Mouse (Mus musculus): ENCODE measurements at regions not wholly inside any gene's neighbourhood (a gene's known extent, or its start where the extent isn't known, plus 50 kb on each side); places are given as distances from the start of the nearest gene placed in this dataset.
"Not testable (repeated sequence)": the region's sequence is repeated elsewhere in the genome, so short reads cannot be mapped to it uniquely, and the experiment has no call there.

DNA sequence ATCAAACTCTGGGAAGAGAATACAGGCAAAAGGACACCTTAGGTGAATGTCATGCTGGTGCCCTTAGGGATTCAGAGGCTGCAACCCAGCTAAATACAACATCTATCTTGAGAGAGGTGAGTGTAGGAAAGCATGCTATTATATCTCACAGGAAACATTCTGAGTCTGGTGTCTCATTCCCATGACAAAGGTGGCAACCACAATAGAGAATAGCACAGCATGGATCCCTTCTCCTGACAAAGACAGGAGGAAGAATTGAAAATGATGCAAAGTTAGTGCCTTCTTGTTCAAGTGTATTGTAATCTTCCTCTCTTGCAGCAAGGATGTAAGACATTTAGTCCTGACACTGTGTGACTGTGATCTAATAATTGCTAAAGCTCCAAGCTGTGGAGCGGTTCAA lies 532.8 kb downstream of the Tfec start:
- DNase-seq (ENCODE audit: low spot score in 2 of 2), result no peak
- intact Hi-C loops (cut with DNase I), result no loop called here

DNA sequence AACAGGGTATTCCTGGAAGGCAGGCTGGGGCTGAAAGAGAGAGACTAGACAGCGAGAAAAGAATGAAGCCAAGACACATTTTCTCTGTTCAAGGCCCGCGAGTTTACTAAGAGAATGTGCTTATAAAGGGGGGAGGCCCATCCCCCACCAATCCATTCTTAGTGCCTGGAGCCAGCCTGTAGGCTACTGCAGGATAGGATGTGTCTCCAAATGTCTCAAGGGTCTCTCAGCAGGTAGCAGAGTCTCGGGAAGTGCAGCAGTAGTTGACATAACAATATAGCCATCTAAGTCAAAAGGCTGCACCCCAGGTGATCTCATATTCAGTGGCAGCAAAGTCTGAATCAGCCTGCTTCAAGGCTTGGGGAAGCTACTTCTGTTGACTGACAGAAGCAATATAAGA lies 536.2 kb downstream of the Tfec start:
- DNase-seq (ENCODE audit: low spot score in 2 of 2), result no peak
- intact Hi-C loops (cut with DNase I), result no loop called here

DNA sequence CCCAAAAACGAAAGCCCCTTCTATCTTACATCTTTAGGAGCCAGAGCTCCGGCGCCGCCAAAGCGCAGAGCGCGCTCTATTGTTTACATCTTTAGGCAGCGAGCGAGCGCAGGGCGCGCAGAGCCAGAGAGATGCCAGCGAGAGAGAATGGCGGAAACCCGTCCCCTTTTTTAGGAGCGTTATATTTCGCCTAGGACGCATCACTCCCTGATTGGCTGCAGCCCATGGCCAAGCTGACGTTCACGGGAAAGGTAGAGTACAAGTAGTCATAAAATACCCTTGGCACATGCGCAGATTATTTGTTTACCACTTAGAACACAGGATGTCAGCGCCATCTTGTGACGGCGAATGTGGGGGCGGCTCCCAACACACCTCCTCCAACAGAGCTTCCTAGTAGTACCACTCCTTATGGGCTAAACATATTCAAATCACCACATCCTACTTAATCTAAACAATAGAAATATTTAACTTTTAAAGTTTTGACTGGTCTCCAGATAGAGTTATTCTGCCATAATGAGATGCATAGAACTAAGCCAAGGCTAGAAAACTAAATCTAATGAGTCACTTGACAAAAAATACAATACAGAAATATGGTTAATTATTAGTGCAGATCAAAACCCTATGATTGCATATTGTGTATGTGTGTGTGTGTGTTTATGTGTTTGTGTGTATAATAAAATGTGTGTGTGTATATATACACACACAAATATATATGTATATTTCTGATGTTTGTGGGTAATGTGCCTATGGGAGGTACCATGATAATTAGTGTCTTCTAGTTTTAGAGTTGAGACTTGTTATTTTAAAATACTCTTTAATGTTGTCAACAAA lies 538.1 kb downstream of the Tfec start:
- intact Hi-C loops (cut with DNase I), result not testable (repeated sequence)

DNA sequence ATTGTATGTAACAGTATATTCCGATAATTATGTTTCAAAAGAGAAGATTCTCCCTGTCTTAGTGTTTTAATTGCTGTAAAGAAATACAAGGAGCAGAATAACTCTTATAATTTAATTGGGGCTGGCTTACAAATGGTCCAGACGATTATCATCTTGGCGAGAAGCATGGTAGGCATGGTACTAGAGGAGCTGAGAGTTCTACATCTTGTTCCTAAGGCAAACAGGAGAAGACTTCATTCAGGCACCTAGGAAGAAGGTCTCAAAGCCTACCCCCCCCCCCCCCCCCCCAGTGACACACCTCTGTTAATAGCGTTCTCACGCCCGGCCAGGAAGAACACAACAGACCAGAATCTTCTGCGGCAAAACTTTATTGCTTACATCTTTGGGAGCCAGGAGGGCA lies 538.8 kb downstream of the Tfec start:
- intact Hi-C loops (cut with DNase I), result no loop called here
- no peak for DNase-seq (ENCODE audit: low spot score in 2 of 2)

More for the DNA sequence above, 538.1 kb downstream of the Tfec start:
- DNase-seq (ENCODE audit: low spot score in 2 of 2), result not testable (repeated sequence)

DNA sequence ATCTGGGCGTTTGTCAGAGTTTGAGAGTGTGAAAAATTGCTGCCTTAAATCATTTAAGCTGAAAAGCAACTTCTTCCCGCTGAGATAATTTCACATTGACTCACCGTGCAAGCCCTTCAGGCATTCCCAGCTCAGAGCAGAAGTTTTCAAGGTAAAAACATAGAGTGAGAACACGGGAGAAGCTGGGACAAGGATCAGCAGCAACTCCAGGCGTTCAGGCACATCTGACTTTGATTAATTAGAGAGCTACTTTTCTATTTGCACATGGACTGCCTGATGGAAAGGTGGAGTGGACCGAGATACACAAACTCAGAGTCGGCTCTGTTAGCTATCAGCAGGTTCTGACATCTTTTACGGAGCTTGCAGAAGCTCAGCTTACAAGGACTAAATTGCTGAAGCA lies 564.6 kb downstream of the Tfec start:
- no peak for DNase-seq (ENCODE audit: low spot score in 2 of 2)
- intact Hi-C loops (cut with DNase I), result no loop called here

DNA sequence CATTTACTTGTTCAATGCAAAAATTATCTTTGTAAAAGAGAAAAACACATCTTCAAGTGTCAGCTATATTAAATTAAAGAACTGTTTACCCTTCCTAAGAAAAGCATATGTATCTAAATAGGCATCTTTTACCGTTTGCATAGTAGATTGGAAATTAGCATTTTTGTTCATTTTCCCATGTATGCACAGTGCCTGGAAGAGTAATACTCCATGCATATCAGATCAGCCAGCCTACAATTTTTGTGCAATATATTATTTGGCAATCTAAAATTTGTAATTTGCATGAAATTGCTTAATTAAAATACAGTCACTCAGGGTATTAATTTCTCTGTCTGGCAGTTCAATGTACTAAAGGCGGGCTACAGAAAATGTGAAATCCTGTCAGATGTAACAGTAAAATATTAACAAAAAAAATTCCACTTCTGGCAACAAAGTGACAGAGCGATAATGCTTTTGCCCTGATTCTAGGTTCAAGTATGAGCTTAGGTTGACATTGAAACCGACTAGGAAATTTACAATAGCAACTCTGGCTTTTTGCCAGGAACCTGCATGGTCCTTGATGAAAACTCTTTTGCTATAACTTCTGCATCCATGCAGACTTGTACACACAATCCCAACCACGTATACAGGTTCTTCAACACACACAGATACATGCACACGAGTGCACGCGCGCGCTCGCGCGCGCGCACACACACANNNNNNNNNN lies 583.8 kb downstream of the Tfec start:
- DNase-seq (ENCODE audit: low spot score in 2 of 2), result no peak
- intact Hi-C loops (cut with DNase I), result loop anchor here (5.0 kb wide), 1 partner anchor 1412 kb away; the partner anchor contains the start of gene Foxp2

DNA sequence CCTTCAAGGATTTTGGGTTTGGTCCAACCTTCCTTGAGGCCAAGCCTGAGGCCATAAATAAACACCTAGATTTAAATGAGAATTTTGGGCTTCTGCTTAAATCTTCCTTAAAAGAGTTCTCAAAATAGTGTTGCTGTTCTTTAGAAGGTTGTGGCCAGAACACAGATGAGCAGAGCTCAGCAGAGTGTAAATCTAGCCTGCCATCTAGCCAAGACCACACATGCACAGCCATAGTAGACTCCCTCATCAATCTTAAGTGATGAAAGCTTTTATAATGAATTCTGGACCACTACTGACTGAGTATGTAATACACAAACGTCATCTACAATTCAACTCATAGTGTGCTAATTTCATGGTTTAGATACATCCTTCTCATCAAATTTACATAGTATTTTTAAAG lies 585.3 kb downstream of the Tfec start:
- intact Hi-C loops (cut with DNase I), result no loop called here
- no peak for DNase-seq (ENCODE audit: low spot score in 2 of 2)

DNA sequence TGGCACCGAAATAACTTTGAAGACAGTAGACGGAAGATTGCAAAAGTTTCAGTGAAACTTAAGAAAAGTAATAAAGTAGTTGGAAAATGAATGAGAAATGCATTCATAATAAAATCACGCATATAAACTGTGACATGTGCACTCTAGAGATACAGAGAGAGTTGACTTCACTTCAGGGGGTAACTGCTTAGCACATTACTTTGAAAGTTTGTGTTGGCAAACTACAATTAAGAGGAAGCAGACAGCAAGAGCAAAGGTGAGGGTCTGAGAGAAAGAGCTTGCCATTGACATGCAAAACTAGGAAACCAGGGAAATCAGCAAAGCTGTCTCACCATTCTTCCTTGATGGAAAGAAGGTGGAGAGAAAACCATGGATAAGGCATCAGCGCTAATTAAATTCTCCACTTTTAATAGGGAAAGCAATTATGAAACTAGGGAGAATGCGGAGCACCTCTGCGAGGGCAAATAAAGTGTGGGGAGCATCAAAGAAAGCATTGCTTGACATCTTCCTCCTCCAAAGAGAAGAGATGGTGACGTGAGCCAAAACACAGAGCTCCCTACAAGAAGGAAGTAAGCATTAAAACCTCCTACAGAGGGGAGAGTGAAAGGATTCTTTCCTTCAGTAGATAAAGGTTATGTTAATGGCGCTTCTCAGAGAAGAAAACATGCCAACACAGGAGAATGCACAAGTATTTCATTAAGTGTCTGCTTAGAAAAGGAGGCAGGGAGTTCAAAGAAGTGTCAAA lies 563.0 kb downstream of the Mdfic start:
- intact Hi-C loops (cut with DNase I), result no loop called here
- no peak for DNase-seq (ENCODE audit: low spot score in 2 of 2)

DNA sequence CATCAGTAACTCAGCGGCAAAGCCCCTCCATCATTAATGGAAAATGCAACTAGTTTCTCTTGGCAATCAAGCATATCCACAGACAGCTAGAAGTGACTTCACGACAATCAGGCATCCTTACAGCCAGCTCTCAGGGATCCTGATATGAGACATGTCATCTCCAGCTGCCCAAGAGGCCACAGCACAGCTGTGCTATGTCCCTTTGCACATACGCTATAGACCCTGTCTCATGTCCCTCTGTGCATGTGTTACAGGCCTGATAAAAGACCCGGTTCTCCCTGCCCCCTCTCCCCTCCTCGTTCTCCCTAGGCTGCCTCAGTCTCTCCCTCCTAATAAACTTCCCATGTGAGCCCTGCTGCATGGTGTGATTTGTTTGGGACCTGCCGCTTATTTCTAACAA lies 561.5 kb downstream of the Mdfic start:
- no peak for DNase-seq (ENCODE audit: low spot score in 2 of 2)
- intact Hi-C loops (cut with DNase I), result no loop called here

Measured in left cerebral cortex, postnatal 36 days (tissue).